Mouse (Mus musculus) effector memory CD4-positive, alpha-beta T cell, adult 7 months (primary cell): Measurements from ENCODE around the gene Sptlc3. TPM values are rescaled to one million over a fixed set of nuclear protein-coding genes. Genes with fewer than 3 reads are reported as not detected.

Experiments used
- polyA plus RNA-seq: library from polyadenylated mRNA; unstranded; fragments of 100-300 nt; shearing (Covaris generic); gene quantifications from one replicate; pipeline ENCODE4 v1.2.1, GENCODE M21; 2017

Sptlc3 gene
- not detected for polyA plus RNA-seq

DNA sequence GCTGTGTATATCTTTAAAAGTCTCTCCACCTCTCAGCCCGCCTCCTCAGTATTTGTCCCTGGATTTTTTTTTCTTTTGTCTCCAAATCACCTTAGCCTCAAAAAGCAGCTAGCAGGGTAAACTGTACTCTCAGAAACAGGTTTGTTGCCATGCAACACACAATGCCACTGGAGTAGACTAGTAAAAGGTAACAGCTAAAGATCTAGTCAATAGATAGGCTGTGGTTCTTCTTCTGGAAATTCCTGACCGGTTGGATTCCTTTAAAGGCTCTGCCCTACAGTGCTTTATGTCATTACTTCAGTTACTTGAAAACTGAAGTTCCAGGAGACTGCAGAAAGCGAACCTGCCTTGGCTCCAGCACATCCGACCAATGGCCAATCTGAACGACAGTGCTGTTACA lies at the start of gene Sptlc3:
TSS of gene Sptlc3 (plus strand) at position 78 of the 400 bp plus-strand sequence.

DNA sequence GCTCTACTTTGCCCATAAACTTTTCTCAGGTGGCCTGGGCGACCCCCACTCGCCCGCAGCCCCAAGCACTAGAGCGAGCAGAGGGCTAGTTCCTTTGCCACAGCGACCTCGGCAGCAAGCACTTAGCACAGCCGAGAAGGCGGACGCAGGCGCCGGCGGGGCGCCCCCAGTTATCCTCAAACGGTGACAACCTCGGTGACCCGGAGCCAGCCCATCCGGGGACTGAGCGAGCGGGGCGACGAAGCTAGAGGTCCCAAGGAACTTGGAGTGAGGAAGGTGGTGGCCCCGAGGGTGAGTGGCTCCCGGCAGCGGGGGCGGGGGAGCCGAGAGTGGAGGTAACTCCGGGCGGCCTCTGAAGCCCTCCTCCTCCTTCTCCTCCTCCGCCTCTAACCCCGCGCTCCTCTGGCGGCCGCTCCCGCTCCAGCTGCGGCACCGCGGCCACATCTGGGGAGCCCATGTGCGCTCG lies 184.1 kb downstream of the Sptlc3 start, which contains the start of gene Ism1:
TSS of gene Ism1 (plus strand) at position 370 of the 466 bp plus-strand sequence.

Other genes with a start within 250 kb of the Sptlc3 start
- gene Ism1, start 184.3 kb downstream of the Sptlc3 start, polyA plus RNA-seq, result not detected